Mouse (Mus musculus) testis, postnatal 10 days (tissue): ENCODE results near the gene Fbxo30.
"Not testable (repeated sequence)": the region's sequence is repeated elsewhere in the genome, so short reads cannot be mapped to it uniquely, and the experiment has no call there.

Experiments used
- DNase-seq: peaks from one replicate; pipeline ENCODE4 v3.0.0; 2021; ENCODE audit warnings: low spot score

Fbxo30 gene

GRCm38 (mm10) chr10:11280578-11281463 is at the start of gene Fbxo30:
TSS of gene Fbxo30 (plus strand) at chr10:11281330.
- DNase-seq, result peak; percentile 92

GRCm38 (mm10) chr10:11233208-11233607 is 47.9 kb upstream of the Fbxo30 start:
- no peak for DNase-seq

- DNase-seq, result not testable (repeated sequence)
These were observed 38.1 kb upstream of the Fbxo30 start for GRCm38 (mm10) chr10:11242988-11243387.

GRCm38 (mm10) chr10:11248210-11248609 is 32.9 kb upstream of the Fbxo30 start:
- no peak for DNase-seq

GRCm38 (mm10) chr10:11250247-11250997 is 30.7 kb upstream of the Fbxo30 start:
- DNase-seq, result no peak

- DNase-seq, result not testable (repeated sequence)
These were observed 27.5 kb upstream of the Fbxo30 start for GRCm38 (mm10) chr10:11253581-11253980.

GRCm38 (mm10) chr10:11260119-11260518 is 21.0 kb upstream of the Fbxo30 start:
- no peak for DNase-seq

- DNase-seq, result not testable (repeated sequence)
These were observed 18.8 kb upstream of the Fbxo30 start for GRCm38 (mm10) chr10:11262292-11262691.

- DNase-seq, result not testable (repeated sequence)
These were observed 17.3 kb upstream of the Fbxo30 start for GRCm38 (mm10) chr10:11263795-11264194.

- no peak for DNase-seq
These were observed 12.0 kb upstream of the Fbxo30 start for GRCm38 (mm10) chr10:11269165-11269564.

- DNase-seq, result no peak
These were observed 6.7 kb upstream of the Fbxo30 start for GRCm38 (mm10) chr10:11274431-11274830.

- no peak for DNase-seq
These were observed 924 bp upstream of the Fbxo30 start for GRCm38 (mm10) chr10:11280235-11280577.

GRCm38 (mm10) chr10:11281498-11282305 is 572 bp downstream of the Fbxo30 start:
- DNase-seq, result peak; percentile 63

- no peak for DNase-seq
These were observed 1.1 kb downstream of the Fbxo30 start for GRCm38 (mm10) chr10:11282306-11282631.

- DNase-seq, result no peak
These were observed 17.3 kb downstream of the Fbxo30 start for GRCm38 (mm10) chr10:11298418-11298817.

GRCm38 (mm10) chr10:11305365-11306053 is 24.4 kb downstream of the Fbxo30 start:
- no peak for DNase-seq

GRCm38 (mm10) chr10:11306054-11306367 is 24.9 kb downstream of the Fbxo30 start:
- no peak for DNase-seq

- DNase-seq, result no peak
These were observed 28.7 kb downstream of the Fbxo30 start for GRCm38 (mm10) chr10:11309866-11310265.

- no peak for DNase-seq
These were observed 29.4 kb downstream of the Fbxo30 start for GRCm38 (mm10) chr10:11310481-11310880.

- DNase-seq, result not testable (repeated sequence)
These were observed 36.8 kb downstream of the Fbxo30 start for GRCm38 (mm10) chr10:11317856-11318454.

GRCm38 (mm10) chr10:11319446-11319970 is 38.4 kb downstream of the Fbxo30 start:
- DNase-seq, result no peak
